Mouse (Mus musculus): ENCODE data around the gene Pcbp4. TPM values are rescaled to one million over a fixed set of nuclear protein-coding genes. Genes with fewer than 3 reads are reported as not detected.
"Not testable (repeated sequence)": the region's sequence is repeated elsewhere in the genome, so short reads cannot be mapped to it uniquely, and the experiment has no call there.

Gene Pcbp4
- polyA plus RNA-seq, 1 experiment from 2014 or later, result 228 TPM

GRCm38 (mm10) chr9:106481676-106482075 lies 28.6 kb downstream of the Pcbp4 start:
- 94% methylated on average over 13 of the region's 13 CpGs for WGBS
- Histone ChIP-seq H3K9me3 (ENCODE audit: control insufficient read depth, low read length) (no peaks in the 10 kb centered on the region), H3K4me3 (ENCODE audit: low read length) (no peak overlapping the region), H3K36me3 (ENCODE audit: control insufficient read depth, insufficient read depth, low read length) (peaks cover 35% of the 10 kb centered on the region), H3K27ac (ENCODE audit: low read depth, low read length) (no peak overlapping the region), H3K9ac (ENCODE audit: low read depth, low read length) (no peak overlapping the region), H3K4me2 (ENCODE audit: low read length) (no peak overlapping the region), H3K4me1 (ENCODE audit: control insufficient read depth, insufficient read depth, low read depth, low read length) (peaks cover 10% of the 10 kb centered on the region), H3K27me3 (replicated peaks; ENCODE audit: control insufficient read depth, insufficient read depth, low read length) (no peaks in the 10 kb centered on the region)
- no peak for ATAC-seq

GRCm38 (mm10) chr9:106482578-106483115 lies 29.6 kb downstream of the Pcbp4 start:
- Histone ChIP-seq H3K4me1 (ENCODE audit: control insufficient read depth, insufficient read depth, low read depth, low read length) (peaks cover 10% of the 10 kb centered on the region), H3K36me3 (ENCODE audit: control insufficient read depth, insufficient read depth, low read length) (peaks cover 35% of the 10 kb centered on the region)
- 83% methylated on average over 17 of the region's 17 CpGs for WGBS

GRCm38 (mm10) chr9:106483136-106483535 lies 30.0 kb downstream of the Pcbp4 start:
- Histone ChIP-seq H3K36me3 (ENCODE audit: control insufficient read depth, insufficient read depth, low read length) (peaks cover 35% of the 10 kb centered on the region), H3K9ac (ENCODE audit: low read depth, low read length) (no peak overlapping the region), H3K4me1 (ENCODE audit: control insufficient read depth, insufficient read depth, low read depth, low read length) (peaks cover 6% of the 10 kb centered on the region), H3K4me2 (ENCODE audit: low read length) (no peak overlapping the region), H3K9me3 (ENCODE audit: control insufficient read depth, low read length) (no peaks in the 10 kb centered on the region), H3K4me3 (ENCODE audit: low read length) (no peak overlapping the region), H3K27me3 (replicated peaks; ENCODE audit: control insufficient read depth, insufficient read depth, low read length) (no peaks in the 10 kb centered on the region), H3K27ac (ENCODE audit: low read depth, low read length) (no peak overlapping the region)
- ATAC-seq, result no peak
- WGBS, result 91% methylated on average over 10 of the region's 10 CpGs

More at GRCm38 (mm10) chr9:106482578-106483115, 29.6 kb downstream of the Pcbp4 start:
- H3K9ac ChIP-seq (ENCODE audit: low read depth, low read length), result no peak overlapping the region
- no peak overlapping the region for H3K4me3 ChIP-seq (ENCODE audit: low read length)
- no peak for ATAC-seq
- no peaks in the 10 kb centered on the region for H3K27me3 ChIP-seq (replicated peaks; ENCODE audit: control insufficient read depth, insufficient read depth, low read length)
- H3K27ac ChIP-seq (ENCODE audit: low read depth, low read length), result no peak overlapping the region
- H3K4me2 ChIP-seq (ENCODE audit: low read length), result no peak overlapping the region
- H3K9me3 ChIP-seq (ENCODE audit: control insufficient read depth, low read length), result no peaks in the 10 kb centered on the region

- Histone ChIP-seq H3K4me3 (ENCODE audit: low read length) (no peak overlapping the region), H3K9me3 (ENCODE audit: control insufficient read depth, low read length) (no peaks in the 10 kb centered on the region), H3K27me3 (replicated peaks; ENCODE audit: control insufficient read depth, insufficient read depth, low read length) (no peaks in the 10 kb centered on the region), H3K9ac (ENCODE audit: low read depth, low read length) (no peak overlapping the region), H3K36me3 (ENCODE audit: control insufficient read depth, insufficient read depth, low read length) (peaks cover 35% of the 10 kb centered on the region), H3K4me1 (ENCODE audit: control insufficient read depth, insufficient read depth, low read depth, low read length) (peaks cover 2% of the 10 kb centered on the region; the same call in 1 of the 2 replicates), H3K27ac (ENCODE audit: low read depth, low read length) (no peak overlapping the region), H3K4me2 (ENCODE audit: low read length) (no peak overlapping the region)
- WGBS, result 90% methylated on average over 17 of the region's 17 CpGs
- no peak for ATAC-seq
Observed at GRCm38 (mm10) chr9:106483606-106484005, 30.5 kb downstream of the Pcbp4 start.

- peaks cover 35% of the 10 kb centered on the region for H3K36me3 ChIP-seq (ENCODE audit: control insufficient read depth, insufficient read depth, low read length)
- H3K4me1 ChIP-seq (ENCODE audit: control insufficient read depth, insufficient read depth, low read depth, low read length), result no peaks in the 10 kb centered on the region
- H3K9ac ChIP-seq (ENCODE audit: low read depth, low read length), result no peak overlapping the region
- no peak for ATAC-seq
- H3K27ac ChIP-seq (ENCODE audit: low read depth, low read length), result no peak overlapping the region
- H3K27me3 ChIP-seq (replicated peaks; ENCODE audit: control insufficient read depth, insufficient read depth, low read length), result no peaks in the 10 kb centered on the region
- no peak overlapping the region for H3K4me2 ChIP-seq (ENCODE audit: low read length)
- H3K9me3 ChIP-seq (ENCODE audit: control insufficient read depth, low read length), result no peaks in the 10 kb centered on the region
- no peak overlapping the region for H3K4me3 ChIP-seq (ENCODE audit: low read length)
- whole genome bisulfite sequencing, result 80% methylated on average over 10 of the region's 10 CpGs
Observed at GRCm38 (mm10) chr9:106485076-106485475, 32.0 kb downstream of the Pcbp4 start.

GRCm38 (mm10) chr9:106487602-106488001 lies 34.5 kb downstream of the Pcbp4 start:
- H3K9me3 ChIP-seq (ENCODE audit: control insufficient read depth, low read length); H3K4me3 ChIP-seq (ENCODE audit: low read length); H3K4me2 ChIP-seq (ENCODE audit: low read length); ATAC-seq; H3K9ac ChIP-seq (ENCODE audit: low read depth, low read length); H3K27me3 ChIP-seq (replicated peaks; ENCODE audit: control insufficient read depth, insufficient read depth, low read length); H3K27ac ChIP-seq (ENCODE audit: low read depth, low read length); H3K4me1 ChIP-seq (ENCODE audit: control insufficient read depth, insufficient read depth, low read depth, low read length): not testable (repeated sequence)
- peaks cover 29% of the 10 kb centered on the region for H3K36me3 ChIP-seq (ENCODE audit: control insufficient read depth, insufficient read depth, low read length)
- 86% methylated on average over 6 of the region's 6 CpGs for WGBS

- WGBS, result 97% methylated on average over 6 of the region's 6 CpGs
Observed at GRCm38 (mm10) chr9:106499667-106500066, 46.6 kb downstream of the Pcbp4 start, which contains the start of gene Iqcf1. TSS of gene Iqcf1 (plus strand) at chr9:106499967.

GRCm38 (mm10) chr9:106501846-106502245 lies 48.8 kb downstream of the Pcbp4 start:
- no peak overlapping the region for H3K4me3 ChIP-seq (ENCODE audit: low read length)
- no peak overlapping the region for H3K27ac ChIP-seq (ENCODE audit: low read depth, low read length)
- ATAC-seq, result no peak
- no peaks in the 10 kb centered on the region for H3K9me3 ChIP-seq (ENCODE audit: control insufficient read depth, low read length)
- H3K4me1 ChIP-seq (ENCODE audit: control insufficient read depth, insufficient read depth, low read depth, low read length), result no peaks in the 10 kb centered on the region
- no peaks in the 10 kb centered on the region for H3K36me3 ChIP-seq (ENCODE audit: control insufficient read depth, insufficient read depth, low read length)
- 87% methylated on average over 22 of the region's 22 CpGs for WGBS
- no peaks in the 10 kb centered on the region for H3K27me3 ChIP-seq (replicated peaks; ENCODE audit: control insufficient read depth, insufficient read depth, low read length)
- no peak overlapping the region for H3K9ac ChIP-seq (ENCODE audit: low read depth, low read length)
- H3K4me2 ChIP-seq (ENCODE audit: low read length), result no peak overlapping the region

More at GRCm38 (mm10) chr9:106499667-106500066, 46.6 kb downstream of the Pcbp4 start, which contains the start of gene Iqcf1:
- ATAC-seq, result no peak
- no peaks in the 10 kb centered on the region for H3K4me1 ChIP-seq (ENCODE audit: control insufficient read depth, insufficient read depth, low read depth, low read length)
- H3K9ac ChIP-seq (ENCODE audit: low read depth, low read length), result no peak within 1 kb of the TSS
- H3K9me3 ChIP-seq (ENCODE audit: control insufficient read depth, low read length), result no peaks in the 10 kb centered on the region
- no peak within 1 kb of the TSS for H3K4me3 ChIP-seq (ENCODE audit: low read length)
- no peak within 1 kb of the TSS for H3K4me2 ChIP-seq (ENCODE audit: low read length)
- H3K27ac ChIP-seq (ENCODE audit: low read depth, low read length), result no peak within 1 kb of the TSS
- H3K36me3 ChIP-seq (ENCODE audit: control insufficient read depth, insufficient read depth, low read length), result no peaks in the 10 kb centered on the region
- no peaks in the 10 kb centered on the region for H3K27me3 ChIP-seq (replicated peaks; ENCODE audit: control insufficient read depth, insufficient read depth, low read length)

GRCm38 (mm10) chr9:106504246-106504645 lies 51.2 kb downstream of the Pcbp4 start:
- Histone ChIP-seq H3K36me3 (ENCODE audit: control insufficient read depth, insufficient read depth, low read length) (no peaks in the 10 kb centered on the region), H3K4me1 (ENCODE audit: control insufficient read depth, insufficient read depth, low read depth, low read length) (no peaks in the 10 kb centered on the region), H3K9ac (ENCODE audit: low read depth, low read length) (no peak overlapping the region), H3K4me2 (ENCODE audit: low read length) (no peak overlapping the region), H3K4me3 (ENCODE audit: low read length) (no peak overlapping the region), H3K9me3 (ENCODE audit: control insufficient read depth, low read length) (no peaks in the 10 kb centered on the region), H3K27ac (ENCODE audit: low read depth, low read length) (no peak overlapping the region), H3K27me3 (replicated peaks; ENCODE audit: control insufficient read depth, insufficient read depth, low read length) (no peaks in the 10 kb centered on the region)
- WGBS, result 75% methylated on average over 6 of the region's 6 CpGs
- no peak for ATAC-seq
